Mouse (Mus musculus): ENCODE measurements around the gene Als2cr12.

DNA sequence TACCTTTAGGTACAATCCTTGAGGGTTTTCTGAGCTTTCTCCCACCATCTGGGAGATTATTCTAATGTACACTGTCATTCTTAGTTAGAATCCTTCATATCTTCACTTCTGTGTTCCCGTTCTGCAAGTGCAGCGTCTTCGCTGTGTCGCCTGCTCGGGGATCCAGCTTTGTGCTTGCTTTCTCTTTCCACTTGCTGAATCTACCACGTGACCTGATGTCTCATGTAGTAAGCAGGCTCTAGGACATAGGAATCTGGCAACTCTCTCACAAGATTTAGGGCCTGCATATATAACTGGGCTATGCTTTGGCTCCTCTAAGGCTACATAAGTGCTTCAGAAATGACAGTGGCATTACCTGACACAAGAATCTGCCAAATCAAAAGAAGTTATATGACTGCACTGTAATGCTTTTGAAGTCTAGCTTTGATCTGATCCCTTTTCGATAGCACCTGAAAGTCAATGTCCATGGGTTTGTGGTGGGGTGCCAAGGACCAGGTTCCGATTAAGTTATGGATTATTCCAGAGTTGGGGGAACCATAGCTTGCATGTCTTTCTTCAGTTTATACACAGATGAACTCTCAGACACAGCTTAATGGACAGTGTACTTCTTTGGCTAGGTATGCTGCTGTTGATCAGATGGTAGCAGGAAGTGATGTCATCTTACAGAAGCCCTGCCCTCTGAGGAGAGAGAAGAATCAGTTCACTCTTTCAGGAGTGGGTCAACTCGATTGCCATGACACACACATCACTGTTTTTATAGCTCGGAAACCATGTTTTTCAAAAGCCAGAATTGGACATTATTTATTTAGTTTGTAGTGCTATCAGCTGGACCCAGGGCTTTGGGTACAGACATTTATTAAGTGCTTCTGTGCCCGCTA lies 38.5 kb upstream of the Als2cr12 start:
- no peak for TF ChIP-seq CTCF (IDR thresholded peaks at IDR 0.05; ENCODE audit: control insufficient read depth, insufficient read depth, insufficient replicate concordance, low read depth, low read length)
- no peak for TF ChIP-seq POLR2A (IDR thresholded peaks at IDR 0.05; ENCODE audit: control insufficient read depth, low read depth, low read length)

All from testis, adult 2 months (tissue).